Mouse (Mus musculus) hematopoietic stem cell, adult 5-6 weeks (primary cell): ENCODE results near the gene Akap13. TPM values are rescaled to one million over a fixed set of nuclear protein-coding genes. Genes with fewer than 3 reads are reported as not detected.

Experiments
- ATAC-seq, 2 experiments: fragments of 125-278 bp in 1 of 2; replicated peaks in 1 of 2; 2 replicates each; pipeline ENCODE4 v1.8.0; 2016 to 2017; ENCODE audit warnings: inconsistent platforms in 2 of 2, mild to moderate bottlenecking in 2 of 2, moderate number of reproducible peaks in 2 of 2, low read depth in 1 of 2, moderate TSS enrichment in 1 of 2; ENCODE audit not compliant: low FRiP score in 2 of 2, poor library complexity in 2 of 2, severe bottlenecking in 2 of 2, insufficient read depth in 1 of 2, low TSS enrichment in 1 of 2
- total RNA-seq: library from RNA; stranded (forward); fragments of 172-1452, 232-1000 nt; gene quantifications from 2 replicates; pipeline ENCODE4 v1.2.3, GENCODE M21; 2017

Akap13 gene
- total RNA-seq, 1 experiment from 2014 or later: 299 TPM

DNA sequence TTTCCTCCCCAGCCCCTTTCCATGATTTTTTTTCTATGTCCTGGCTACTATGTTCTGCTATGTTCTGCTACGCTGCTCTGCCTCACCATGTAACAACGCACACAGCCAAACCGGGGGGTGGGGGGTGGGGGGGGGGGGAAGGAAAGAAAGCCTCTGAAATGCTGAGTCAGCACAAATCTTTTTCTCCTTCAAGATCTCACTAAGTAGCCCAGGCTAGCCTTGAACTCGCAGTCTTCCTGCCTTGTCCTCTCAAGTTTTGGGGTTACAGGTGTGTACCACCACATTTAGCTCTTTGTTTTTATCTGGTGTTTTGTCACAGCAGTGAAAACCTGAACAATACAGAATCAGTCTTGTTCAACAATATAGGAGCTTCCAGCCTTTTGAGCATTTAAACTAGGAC is 15.8 kb upstream of the Akap13 start:
- no peak for ATAC-seq

DNA sequence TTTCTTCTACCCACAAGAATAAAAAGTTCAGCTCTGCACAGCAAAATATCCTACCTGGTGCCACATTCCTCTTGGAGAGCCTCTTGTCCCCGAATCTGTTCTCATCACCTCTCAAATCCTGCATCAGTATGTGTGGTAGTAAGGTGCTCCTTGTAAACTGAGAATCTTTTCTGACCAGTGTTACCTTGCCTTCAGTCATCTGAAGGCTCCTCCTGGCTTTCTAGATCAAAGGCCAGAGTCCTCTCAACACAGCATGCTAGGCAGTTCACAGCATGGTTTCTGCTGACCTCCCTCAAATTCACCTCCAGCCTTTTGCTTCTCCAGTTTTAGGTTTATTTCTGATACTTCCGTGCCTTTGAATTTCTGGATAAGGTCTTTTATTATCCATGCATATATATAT is 15.1 kb upstream of the Akap13 start:
- no peak for ATAC-seq

DNA sequence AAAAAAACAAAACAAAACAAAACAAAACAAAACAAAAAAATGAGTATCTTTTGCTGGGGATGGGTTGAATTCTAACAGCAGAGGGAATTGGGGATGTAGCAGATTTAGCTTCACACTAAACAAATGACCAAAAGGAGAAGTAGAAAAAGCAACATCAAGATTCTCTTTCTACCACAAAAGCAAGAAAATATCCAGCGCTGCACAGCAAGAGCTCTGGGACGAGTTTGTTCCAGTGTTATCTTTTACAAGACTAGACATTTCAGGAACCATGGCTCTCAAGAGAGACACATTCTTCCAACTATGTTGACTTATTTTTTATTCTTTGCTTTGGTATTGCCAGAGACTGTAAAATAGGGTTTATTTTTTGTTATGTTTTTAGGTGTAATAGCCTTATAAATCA is 13.4 kb upstream of the Akap13 start:
- no peak for ATAC-seq

DNA sequence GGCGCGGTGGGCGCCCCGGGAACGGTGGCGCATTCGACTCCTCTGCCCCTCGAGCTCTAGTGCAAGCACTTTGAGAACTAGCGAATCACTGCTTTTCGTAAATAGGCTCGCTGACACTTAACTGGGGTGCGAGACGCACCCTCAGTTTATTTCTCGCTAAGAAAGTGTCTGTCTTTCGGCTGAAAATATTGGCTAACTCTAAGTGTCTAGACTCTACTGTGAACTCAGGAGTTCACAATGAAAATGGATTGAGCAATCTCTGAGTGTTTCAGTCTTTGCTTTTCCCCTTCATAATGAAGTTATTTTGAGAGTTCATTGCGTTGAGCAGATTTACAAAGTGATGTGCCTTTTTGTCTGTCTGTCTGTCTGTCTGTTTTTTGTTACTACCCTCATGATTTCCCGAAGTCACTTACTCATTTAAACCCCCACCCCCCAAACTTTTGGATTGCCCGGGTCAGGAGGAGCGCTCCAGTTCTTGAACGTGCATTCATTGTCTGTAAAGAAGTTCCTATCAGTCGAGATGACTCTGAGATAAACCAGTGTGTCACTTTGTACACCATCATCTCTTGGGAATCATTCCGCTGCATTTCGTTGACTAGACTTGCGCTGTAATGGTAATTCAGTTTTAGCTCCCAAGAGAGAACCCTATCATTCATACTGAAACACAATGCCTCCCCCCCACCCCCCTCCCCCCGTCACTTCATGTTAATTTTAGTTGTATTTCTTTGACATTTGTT is 986 bp downstream of the Akap13 start:
- ATAC-seq: no peak

DNA sequence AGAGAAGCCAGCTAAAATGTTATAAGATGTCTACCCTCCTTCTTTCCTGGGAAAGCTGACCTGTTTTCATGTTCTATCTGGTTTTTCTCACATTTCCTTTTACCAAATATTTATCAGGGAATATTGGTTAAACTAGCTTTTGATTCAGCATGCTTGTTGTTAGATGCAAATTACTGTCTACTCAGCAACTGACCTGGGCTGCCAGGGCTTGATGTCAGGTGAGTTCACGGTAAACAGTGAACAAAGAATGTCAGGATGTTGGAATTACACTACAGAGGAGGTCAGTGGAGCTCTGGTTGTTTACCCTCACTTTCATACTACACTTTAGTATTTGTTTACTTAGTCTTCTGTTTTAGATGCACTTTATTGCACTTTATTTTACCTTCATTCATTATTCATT is 5.0 kb downstream of the Akap13 start:
- no peak for ATAC-seq

DNA sequence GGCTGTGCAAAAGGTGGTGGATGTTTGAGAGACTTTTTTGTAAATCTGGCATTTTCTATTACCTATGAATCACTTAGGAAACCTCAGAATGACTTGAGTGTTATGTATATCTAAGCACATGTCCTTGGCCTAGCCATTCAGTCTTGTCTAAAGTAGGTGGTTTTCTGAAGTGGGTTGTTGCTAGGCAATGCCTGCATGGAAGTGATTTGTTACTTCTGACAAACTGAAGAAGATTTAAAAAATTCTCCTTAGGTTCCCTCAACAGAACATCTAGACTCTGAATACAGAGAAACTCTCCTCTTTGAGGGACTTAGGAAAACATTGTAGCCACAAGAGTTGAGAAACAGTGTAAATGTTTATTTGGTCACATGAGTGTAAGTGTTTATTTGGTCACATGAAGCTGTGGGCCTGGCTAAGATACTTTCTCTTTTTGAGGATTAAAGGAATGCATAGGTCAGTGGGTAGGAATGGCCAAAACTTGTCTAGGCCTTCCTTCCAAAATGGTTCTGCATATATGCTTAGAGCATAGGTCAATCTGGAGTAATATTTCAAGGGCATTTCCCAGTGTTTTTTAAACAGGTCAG is 8.3 kb downstream of the Akap13 start:
- no peak for ATAC-seq

DNA sequence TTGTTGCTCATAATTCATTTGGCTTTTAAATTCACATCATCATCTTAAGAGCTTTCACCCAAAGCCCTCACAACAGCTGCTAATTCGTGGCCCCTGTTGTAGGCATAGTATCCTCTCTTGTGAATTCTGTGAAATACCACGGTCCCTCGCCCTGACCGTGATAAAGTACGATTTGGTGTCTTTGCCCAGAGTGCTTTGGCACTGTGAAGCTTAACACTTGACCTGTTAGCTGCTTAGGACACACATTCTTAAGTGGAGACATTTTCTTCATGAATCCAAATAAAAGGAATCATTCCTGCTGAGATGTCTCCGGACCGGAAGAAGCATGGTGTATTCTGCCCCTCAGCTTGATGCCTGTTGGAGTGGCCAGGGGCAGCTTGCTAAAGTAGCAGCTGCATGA is 12.5 kb downstream of the Akap13 start:
- no peak for ATAC-seq

DNA sequence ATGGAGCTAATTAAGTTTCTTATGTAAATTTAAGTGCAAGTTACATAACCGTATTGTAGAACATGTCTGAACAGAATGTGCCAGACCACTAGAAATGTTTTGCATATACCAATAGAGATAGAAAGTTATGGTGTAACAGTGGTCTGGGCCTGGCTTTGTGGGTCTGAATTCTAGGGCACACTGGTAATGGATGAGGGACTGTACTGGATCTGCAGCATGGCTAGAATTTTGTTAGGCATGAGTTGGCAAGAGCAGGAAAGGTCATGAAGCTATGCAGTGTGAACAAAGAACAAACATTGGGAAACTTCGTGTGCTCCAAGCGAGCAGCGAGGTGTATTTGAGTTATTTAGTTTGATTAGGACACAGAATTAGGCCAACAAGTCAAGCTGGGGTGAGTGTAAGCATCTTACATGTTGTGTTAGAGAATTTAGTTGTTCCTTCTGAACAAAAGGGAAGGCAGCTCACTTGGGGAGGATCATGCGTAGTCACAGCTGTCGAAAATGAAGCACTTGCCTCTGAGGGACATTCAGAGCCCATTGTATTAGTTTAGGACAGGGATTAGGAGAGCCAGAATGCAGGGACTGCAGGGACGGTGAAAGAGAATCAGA is 15.1 kb downstream of the Akap13 start:
- ATAC-seq: no peak

DNA sequence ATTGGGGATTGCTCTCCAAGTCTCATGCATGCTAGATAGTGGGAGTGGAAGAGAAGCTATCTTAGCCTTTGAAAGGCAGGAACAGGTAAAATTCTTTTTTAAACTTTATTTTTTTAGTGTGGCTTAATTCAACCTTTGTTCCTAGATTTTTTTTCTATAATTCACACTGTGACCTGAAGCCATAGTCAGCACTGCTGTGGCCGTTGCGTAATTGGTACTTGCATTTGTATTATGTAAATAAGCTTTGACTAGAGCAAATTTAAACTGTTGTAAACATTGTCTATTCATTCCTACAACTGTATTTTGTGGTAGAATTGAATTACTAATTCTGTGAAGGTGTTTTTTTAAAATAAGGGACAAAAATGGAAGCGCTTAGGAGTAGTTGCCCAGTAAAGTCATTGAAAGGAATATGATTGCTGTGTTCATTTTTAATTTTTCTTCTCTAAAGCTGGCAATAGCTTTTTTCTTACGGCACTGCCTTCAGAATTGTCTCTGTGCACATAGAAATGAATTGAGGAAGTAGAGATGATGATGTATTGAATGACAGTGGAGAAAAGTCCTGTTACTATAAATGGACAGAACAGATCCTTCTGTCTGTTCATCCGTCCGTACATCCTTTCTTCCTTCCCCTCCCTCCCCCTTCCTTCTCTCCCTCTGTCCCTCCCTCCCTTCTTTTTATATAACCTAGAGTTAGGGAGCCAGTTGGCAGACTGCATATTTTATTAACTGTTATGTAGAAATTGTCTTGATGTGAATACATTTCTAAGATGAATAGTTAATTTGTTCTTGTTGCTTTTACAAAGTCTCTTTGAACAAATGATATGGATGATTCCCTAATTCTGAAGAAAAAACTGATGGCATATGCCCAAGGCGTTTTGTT is 17.2 kb downstream of the Akap13 start:
- peak in 1 of 2 experiments; percentile 42; a peak in 1 of 4 replicates for ATAC-seq

DNA sequence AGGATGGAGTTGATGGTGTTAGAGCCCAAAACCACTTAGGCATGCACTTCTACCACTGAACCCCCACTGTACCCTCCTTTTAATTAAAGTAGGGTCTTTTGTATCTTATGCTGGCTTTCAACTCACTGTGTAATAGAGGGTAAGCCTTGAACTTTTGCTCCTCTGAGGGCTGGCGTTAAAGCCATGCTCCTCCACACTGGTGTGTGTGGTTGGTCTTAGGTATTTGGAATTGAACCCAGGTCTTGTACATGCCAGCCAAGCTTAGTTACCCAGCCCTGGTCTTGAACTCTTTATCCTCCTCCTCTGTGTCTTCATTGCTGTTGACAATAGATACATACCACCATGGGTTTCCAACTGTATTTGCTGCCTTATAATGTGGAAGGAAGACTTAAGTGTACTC is 18.0 kb downstream of the Akap13 start:
- no peak for ATAC-seq

DNA sequence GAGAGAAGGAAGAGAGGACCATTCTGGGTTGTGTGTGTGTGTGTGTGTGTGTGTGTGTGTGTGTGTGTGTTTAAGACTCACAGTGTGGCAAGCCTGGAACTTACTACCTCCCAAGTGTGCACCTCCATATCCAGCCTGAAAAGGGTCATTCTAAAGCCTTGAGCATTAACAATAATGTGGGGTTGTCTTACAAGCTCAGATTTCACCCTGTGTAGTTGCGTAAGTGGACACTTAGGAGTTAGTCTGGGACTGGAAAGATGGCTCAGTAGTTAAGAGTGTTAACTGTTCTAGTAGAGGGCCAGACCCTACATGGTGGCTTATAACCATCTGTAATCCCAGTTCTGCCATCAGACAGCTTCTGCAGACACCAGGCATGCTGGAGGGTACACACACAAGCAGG is 18.7 kb downstream of the Akap13 start:
- ATAC-seq: no peak

DNA sequence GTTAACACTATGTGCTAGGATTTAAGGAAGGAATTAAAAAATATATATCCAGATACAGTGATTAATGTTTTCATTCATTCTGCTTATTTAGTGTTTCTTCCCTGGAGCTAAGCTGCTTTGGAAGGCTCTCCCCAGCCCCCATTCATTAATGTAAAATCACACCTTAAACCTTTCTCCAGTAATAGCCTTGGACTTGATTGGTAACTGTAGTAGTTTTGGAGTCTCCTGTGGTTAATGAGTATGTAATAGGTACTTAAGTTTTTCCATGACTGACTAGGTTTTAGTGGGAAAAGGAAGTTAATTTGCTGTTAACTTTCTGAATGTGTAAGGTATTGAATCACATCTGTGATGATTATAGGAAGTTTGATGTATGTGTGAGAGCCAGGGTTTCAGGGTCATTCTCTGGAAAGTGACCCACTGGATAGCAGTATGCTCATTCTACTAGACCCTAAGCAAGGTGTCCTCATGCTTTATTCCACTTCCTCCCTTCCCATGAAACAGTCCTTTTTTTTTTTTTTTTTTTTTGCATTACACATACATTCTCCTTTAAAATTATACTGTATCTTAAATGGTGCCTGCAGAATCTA is 19.3 kb downstream of the Akap13 start:
- no peak for ATAC-seq

DNA sequence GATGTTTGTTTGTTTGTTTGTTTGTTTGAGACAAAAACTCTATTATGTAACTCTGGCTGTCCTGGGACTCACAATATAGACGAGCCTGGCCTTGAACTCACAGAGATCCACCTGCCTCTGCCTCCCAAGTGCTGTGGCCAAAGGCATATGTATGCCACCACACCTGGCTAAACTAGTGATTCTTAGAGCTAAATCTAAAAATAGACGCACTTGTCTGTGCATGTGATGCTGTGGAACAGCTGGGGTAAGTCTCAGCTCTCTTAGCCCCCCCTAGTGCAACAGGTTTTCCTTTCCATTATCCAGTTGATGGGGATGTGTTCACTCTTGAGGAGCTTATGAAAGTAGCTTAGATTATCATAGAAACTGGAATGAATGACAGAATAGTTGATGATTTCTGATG is 22.7 kb downstream of the Akap13 start:
- no peak for ATAC-seq

DNA sequence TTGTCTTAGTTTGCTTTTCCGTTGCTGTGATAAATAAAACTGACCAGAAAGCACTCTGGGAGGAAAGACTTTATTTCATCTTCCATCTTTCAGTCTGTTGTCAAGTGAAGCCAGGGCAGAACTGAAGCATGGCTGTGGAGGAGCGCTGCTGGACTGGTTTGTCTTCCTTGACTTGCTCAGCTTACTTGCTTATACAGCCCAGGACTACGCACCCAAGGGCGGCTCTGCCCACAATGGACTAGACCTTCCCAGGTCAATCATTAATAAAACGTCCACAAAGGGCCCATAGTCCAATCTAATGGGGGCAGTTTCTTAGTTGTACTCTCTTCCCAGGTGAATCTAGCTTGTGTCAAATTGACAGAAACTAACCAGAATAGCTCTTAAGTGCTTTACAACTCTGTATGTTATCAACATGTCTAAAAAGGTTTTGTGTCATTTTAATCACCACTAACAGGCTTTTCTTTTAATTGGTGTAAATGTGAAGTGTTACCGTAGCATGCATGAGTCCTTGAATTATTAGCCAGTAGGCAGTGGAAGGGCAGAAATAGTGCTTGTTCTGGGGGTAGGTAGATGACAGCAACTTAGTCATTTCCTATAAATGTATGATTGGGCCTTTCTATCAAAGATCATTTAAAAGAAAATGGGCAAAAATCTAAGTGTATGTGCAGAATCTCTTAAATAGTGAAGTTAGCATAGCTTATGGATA is 25.5 kb downstream of the Akap13 start:
- no peak for ATAC-seq

DNA sequence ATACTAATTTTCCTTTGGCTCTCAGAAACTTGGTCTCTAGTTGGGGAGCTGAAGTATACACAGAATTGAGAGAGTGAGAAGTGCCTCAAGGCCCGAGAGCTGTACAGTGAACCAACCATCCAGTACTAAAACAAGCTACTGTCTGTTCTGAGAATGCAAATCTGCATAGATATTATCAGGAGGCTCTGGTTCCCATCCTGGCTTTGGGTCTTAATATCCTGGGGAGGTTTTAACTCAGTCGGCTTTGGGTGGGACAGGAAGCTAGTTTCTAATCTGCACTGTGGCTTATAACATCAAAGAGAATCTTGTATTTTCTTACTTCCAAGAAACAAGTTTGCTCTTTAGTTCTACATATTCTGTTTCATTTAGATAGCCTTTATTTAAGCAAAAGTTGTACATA is 30.7 kb downstream of the Akap13 start:
- no peak for ATAC-seq

DNA sequence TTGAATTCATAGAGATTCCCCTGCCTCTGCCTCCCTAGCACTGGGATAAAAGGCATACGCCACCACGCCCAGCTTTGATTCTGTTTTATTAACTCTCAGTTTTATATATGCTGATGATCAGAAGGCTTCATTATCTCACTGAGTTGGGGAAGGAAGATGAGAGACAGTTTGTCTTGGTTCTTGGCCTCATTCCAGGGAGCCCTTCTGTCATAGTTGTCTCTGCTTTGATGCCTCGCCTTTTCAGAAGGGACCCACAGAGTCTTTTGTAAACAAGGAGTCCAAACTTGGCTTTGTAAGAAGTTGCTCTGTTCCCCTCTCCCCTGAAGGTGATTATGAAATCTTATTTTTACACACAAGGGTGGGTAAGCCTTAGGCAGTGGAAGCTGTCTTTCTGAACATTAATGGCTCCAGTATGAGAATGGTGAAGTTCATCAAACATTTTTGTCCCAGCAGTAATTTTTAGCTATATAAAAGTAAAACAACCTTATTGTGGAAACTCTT is 40.7 kb downstream of the Akap13 start:
- no peak for ATAC-seq

DNA sequence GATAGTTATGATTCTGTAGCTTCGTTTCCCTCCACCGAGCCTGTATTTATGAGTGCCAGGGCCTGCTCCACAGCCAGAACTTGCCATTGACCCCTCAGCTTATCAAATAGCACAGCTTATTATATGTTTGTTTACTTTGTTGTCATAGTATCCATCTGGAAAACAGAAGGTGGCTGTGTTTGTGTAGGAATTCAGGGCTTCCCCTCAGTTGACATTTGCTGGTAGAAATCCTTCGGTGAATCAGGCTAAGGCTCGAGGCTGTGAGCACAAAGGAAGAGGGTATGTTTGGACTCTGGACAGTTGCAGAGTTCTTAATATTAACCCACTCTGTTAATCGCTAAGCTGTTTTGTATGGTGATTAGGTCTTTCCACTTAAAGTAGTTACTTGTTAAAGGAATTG is 43.3 kb downstream of the Akap13 start:
- ATAC-seq: no peak
